Mouse (Mus musculus): ENCODE data around the gene Cbr2. TPM values are rescaled to one million over a fixed set of nuclear protein-coding genes. Genes with fewer than 3 reads are reported as not detected.
A peak's percentile ranks its signal among the peaks of the same experiment; 100 is the strongest.

Cbr2 gene
- polyA plus RNA-seq, 1 experiment from 2014 or later = 0.39 TPM

- 8% methylated on average over 12 of the region's 12 CpGs for WGBS
- Histone ChIP-seq H3K9me3 (ENCODE audit: control insufficient read depth, low read length) (no peaks in the 10 kb centered on the region), H3K4me2 (ENCODE audit: low read depth, low read length) (no peak overlapping the region), H3K36me3 (ENCODE audit: control insufficient read depth, insufficient read depth, low read length) (peaks cover 9% of the 10 kb centered on the region; the same call in 1 of the 2 replicates), H3K9ac (replicated peaks; ENCODE audit: low read depth, low read length) (no peak overlapping the region), H3K27ac (ENCODE audit: low read depth, low read length) (no peak overlapping the region), H3K4me3 (ENCODE audit: low read depth, low read length) (no peak overlapping the region), H3K27me3 (ENCODE audit: control insufficient read depth, insufficient read depth, low read length) (no peaks in the 10 kb centered on the region), H3K4me1 (ENCODE audit: control insufficient read depth, insufficient read depth, low read length) (peaks cover 12% of the 10 kb centered on the region; the same call in 1 of the 2 replicates)
- ATAC-seq (ENCODE audit: low read depth) = no peak
These were observed 24.7 kb downstream of the Cbr2 start for GRCm38 (mm10) chr11:120707225-120707624.

- WGBS = 62% methylated on average over 5 of the region's 5 CpGs
- Histone ChIP-seq H3K4me2 (ENCODE audit: low read depth, low read length) (no peak overlapping the region), H3K4me1 (ENCODE audit: control insufficient read depth, insufficient read depth, low read length) (peaks cover 12% of the 10 kb centered on the region; the same call in 1 of the 2 replicates), H3K4me3 (ENCODE audit: low read depth, low read length) (no peak overlapping the region), H3K9me3 (ENCODE audit: control insufficient read depth, low read length) (no peaks in the 10 kb centered on the region), H3K27ac (ENCODE audit: low read depth, low read length) (no peak overlapping the region), H3K9ac (replicated peaks; ENCODE audit: low read depth, low read length) (no peak overlapping the region), H3K27me3 (ENCODE audit: control insufficient read depth, insufficient read depth, low read length) (no peaks in the 10 kb centered on the region), H3K36me3 (ENCODE audit: control insufficient read depth, insufficient read depth, low read length) (peaks cover 9% of the 10 kb centered on the region; the same call in 1 of the 2 replicates)
- ATAC-seq (ENCODE audit: low read depth) = no peak
These were observed 25.8 kb downstream of the Cbr2 start for GRCm38 (mm10) chr11:120706120-120706519.

- Histone ChIP-seq H3K9ac (replicated peaks; ENCODE audit: low read depth, low read length) (no peak overlapping the region), H3K4me3 (ENCODE audit: low read depth, low read length) (no peak overlapping the region), H3K36me3 (ENCODE audit: control insufficient read depth, insufficient read depth, low read length) (0 out of 2 replicates have a peak, but pooled peaks cover 2% of the 10 kb centered on the region), H3K9me3 (ENCODE audit: control insufficient read depth, low read length) (no peaks in the 10 kb centered on the region), H3K27me3 (ENCODE audit: control insufficient read depth, insufficient read depth, low read length) (no peaks in the 10 kb centered on the region), H3K4me1 (ENCODE audit: control insufficient read depth, insufficient read depth, low read length) (peaks cover 12% of the 10 kb centered on the region; the same call in 1 of the 2 replicates), H3K27ac (ENCODE audit: low read depth, low read length) (no peak overlapping the region), H3K4me2 (ENCODE audit: low read depth, low read length) (no peak overlapping the region)
- no peak for ATAC-seq (ENCODE audit: low read depth)
- WGBS = 16% methylated on average over 8 of the region's 8 CpGs
These were observed 27.2 kb downstream of the Cbr2 start for GRCm38 (mm10) chr11:120704486-120705325.

- Histone ChIP-seq H3K9me3 (ENCODE audit: control insufficient read depth, low read length) (no peaks in the 10 kb centered on the region), H3K36me3 (ENCODE audit: control insufficient read depth, insufficient read depth, low read length) (0 out of 2 replicates have a peak, but pooled peaks cover 2% of the 10 kb centered on the region), H3K4me3 (ENCODE audit: low read depth, low read length) (no peak overlapping the region), H3K4me2 (ENCODE audit: low read depth, low read length) (no peak overlapping the region), H3K27ac (ENCODE audit: low read depth, low read length) (no peak overlapping the region), H3K9ac (replicated peaks; ENCODE audit: low read depth, low read length) (no peak overlapping the region), H3K27me3 (ENCODE audit: control insufficient read depth, insufficient read depth, low read length) (no peaks in the 10 kb centered on the region), H3K4me1 (ENCODE audit: control insufficient read depth, insufficient read depth, low read length) (peaks cover 12% of the 10 kb centered on the region; the same call in 1 of the 2 replicates)
- no peak for ATAC-seq (ENCODE audit: low read depth)
- WGBS = 27% methylated on average over 15 of the region's 15 CpGs
These were observed 28.0 kb downstream of the Cbr2 start for GRCm38 (mm10) chr11:120703696-120704454.

- ATAC-seq (ENCODE audit: low read depth) = no peak
- WGBS = 70% methylated on average over 10 of the region's 10 CpGs
- peaks cover 4% of the 10 kb centered on the region; the same call in 1 of the 2 replicates for H3K36me3 ChIP-seq (ENCODE audit: control insufficient read depth, insufficient read depth, low read length)
- H3K27ac ChIP-seq (ENCODE audit: low read depth, low read length) = no peak overlapping the region
- H3K9me3 ChIP-seq (ENCODE audit: control insufficient read depth, low read length) = no peaks in the 10 kb centered on the region
- no peaks in the 10 kb centered on the region for H3K27me3 ChIP-seq (ENCODE audit: control insufficient read depth, insufficient read depth, low read length)
- no peak overlapping the region for H3K4me3 ChIP-seq (ENCODE audit: low read depth, low read length)
- no peaks in the 10 kb centered on the region for H3K4me1 ChIP-seq (ENCODE audit: control insufficient read depth, insufficient read depth, low read length)
- H3K4me2 ChIP-seq (ENCODE audit: low read depth, low read length) = no peak overlapping the region
- H3K9ac ChIP-seq (replicated peaks; ENCODE audit: low read depth, low read length) = no peak overlapping the region
These were observed 34.2 kb downstream of the Cbr2 start for GRCm38 (mm10) chr11:120697741-120698140.

- Histone ChIP-seq H3K27me3 (ENCODE audit: control insufficient read depth, insufficient read depth, low read length) (no peaks in the 10 kb centered on the region), H3K36me3 (ENCODE audit: control insufficient read depth, insufficient read depth, low read length) (peaks cover 4% of the 10 kb centered on the region; the same call in 1 of the 2 replicates), H3K9me3 (ENCODE audit: control insufficient read depth, low read length) (no peaks in the 10 kb centered on the region), H3K27ac (ENCODE audit: low read depth, low read length) (no peak overlapping the region), H3K9ac (replicated peaks; ENCODE audit: low read depth, low read length) (no peak overlapping the region), H3K4me1 (ENCODE audit: control insufficient read depth, insufficient read depth, low read length) (no peaks in the 10 kb centered on the region), H3K4me3 (ENCODE audit: low read depth, low read length) (no peak overlapping the region), H3K4me2 (ENCODE audit: low read depth, low read length) (no peak overlapping the region)
- ATAC-seq (ENCODE audit: low read depth) = no peak
- 91% methylated on average over 6 of the region's 6 CpGs for WGBS
These were observed 35.3 kb downstream of the Cbr2 start for GRCm38 (mm10) chr11:120696568-120696967.

GRCm38 (mm10) chr11:120695641-120696040, 36.3 kb downstream of the Cbr2 start:
- H3K9ac ChIP-seq (replicated peaks; ENCODE audit: low read depth, low read length) = no peak overlapping the region
- H3K27ac ChIP-seq (ENCODE audit: low read depth, low read length) = 0 out of 2 replicates have a peak overlapping the region, but pooled peaks have one; percentile 12
- peaks cover 4% of the 10 kb centered on the region; the same call in 1 of the 2 replicates for H3K36me3 ChIP-seq (ENCODE audit: control insufficient read depth, insufficient read depth, low read length)
- no peak overlapping the region for H3K4me3 ChIP-seq (ENCODE audit: low read depth, low read length)
- no peak for ATAC-seq (ENCODE audit: low read depth)
- no peak overlapping the region for H3K4me2 ChIP-seq (ENCODE audit: low read depth, low read length)
- WGBS = 15% methylated on average over 12 of the region's 12 CpGs
- H3K27me3 ChIP-seq (ENCODE audit: control insufficient read depth, insufficient read depth, low read length) = no peaks in the 10 kb centered on the region
- H3K4me1 ChIP-seq (ENCODE audit: control insufficient read depth, insufficient read depth, low read length) = no peaks in the 10 kb centered on the region
- H3K9me3 ChIP-seq (ENCODE audit: control insufficient read depth, low read length) = no peaks in the 10 kb centered on the region

GRCm38 (mm10) chr11:120695184-120695583, 36.7 kb downstream of the Cbr2 start:
- no peak overlapping the region for H3K27ac ChIP-seq (ENCODE audit: low read depth, low read length)
- ATAC-seq (ENCODE audit: low read depth) = peak; percentile 82; the same call in 1 of the 2 replicates
- 2% methylated on average over 4 of the region's 4 CpGs for WGBS

More at GRCm38 (mm10) chr11:120695184-120695583, 36.7 kb downstream of the Cbr2 start:
- Histone ChIP-seq H3K27me3 (ENCODE audit: control insufficient read depth, insufficient read depth, low read length) (no peaks in the 10 kb centered on the region), H3K4me2 (ENCODE audit: low read depth, low read length) (no peak overlapping the region), H3K36me3 (ENCODE audit: control insufficient read depth, insufficient read depth, low read length) (peaks cover 4% of the 10 kb centered on the region; the same call in 1 of the 2 replicates), H3K9me3 (ENCODE audit: control insufficient read depth, low read length) (no peaks in the 10 kb centered on the region), H3K4me1 (ENCODE audit: control insufficient read depth, insufficient read depth, low read length) (no peaks in the 10 kb centered on the region), H3K9ac (replicated peaks; ENCODE audit: low read depth, low read length) (0 out of 2 replicates have a peak overlapping the region, but pooled peaks have one; percentile 11), H3K4me3 (ENCODE audit: low read depth, low read length) (no peak overlapping the region)
